10 mouse cellular contexts compared by ENCODE assay signal in the genomic region with DNA sequence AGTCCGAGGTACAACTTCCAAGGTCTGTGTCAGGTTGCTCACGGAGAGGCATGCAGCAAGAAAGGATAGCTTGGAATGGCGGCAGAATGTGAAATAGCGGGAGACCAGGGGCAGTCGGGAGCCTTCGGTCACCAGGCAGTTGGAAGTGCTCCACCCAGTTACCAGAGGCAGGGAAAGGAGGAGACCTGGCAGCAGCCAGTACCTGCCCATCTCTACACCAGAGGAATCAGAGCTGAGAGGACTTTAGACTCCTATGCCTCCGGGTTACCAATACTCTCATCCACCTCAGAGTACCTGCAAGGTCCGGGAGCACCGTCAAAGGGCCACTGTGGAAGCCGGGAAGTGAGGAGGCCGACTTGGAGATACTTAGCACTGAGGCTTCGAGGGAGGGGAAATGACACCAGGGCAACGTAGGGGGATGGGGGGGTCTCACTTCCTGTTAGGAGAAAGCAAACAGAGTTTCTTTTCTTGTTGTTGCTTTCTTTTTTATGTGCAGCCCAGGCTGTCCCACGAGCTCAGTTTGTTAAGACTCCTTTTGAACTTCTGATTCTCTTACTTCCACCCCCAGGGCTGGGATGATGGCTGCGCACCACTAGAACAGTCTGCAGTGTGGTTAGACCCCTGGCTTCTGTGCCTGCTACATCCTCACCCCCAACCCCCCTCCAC. TPM values are rescaled to one million over a fixed set of nuclear protein-coding genes. Genes with fewer than 3 reads are reported as not detected.
DNase-seq lines count a peak whose midpoint lies in the region; ATAC-seq lines count a peak whose summit lies in the region.
"Had no signal": no experiment of that assay in that cellular context is flagged by ENCODE, and none has a peak within 500 bp of the region (broad histone marks: within the 10 kb centered on the region; RNA-seq: fewer than 3 reads in every experiment).

Tlr12 (minus strand) TSS at position 374 of the 666 bp plus-strand sequence.

- peaks cover 10% of the 10 kb centered on the region for H3K4me1 ChIP-seq in heart, embryonic 15.5 days (replicated peaks)
- peaks cover 29% of the 10 kb centered on the region for H3K4me1 ChIP-seq in kidney, embryonic 14.5 days (ENCODE audit: control insufficient read depth, insufficient read depth, low read length)

- intact Hi-C loops in left cerebral cortex, postnatal 36 days (cut with DNase I) = no loop called here

- 0 out of 2 replicates have a peak within 1 kb of the TSS, but pooled peaks have one; percentile 21 for H3K4me2 ChIP-seq in heart, embryonic 15.5 days
- peak within 1 kb of the TSS; percentile 22 for H3K4me2 ChIP-seq in kidney, embryonic 14.5 days (replicated peaks; ENCODE audit: low read depth, low read length)

- no peak within 1 kb of the TSS for H3K4me3 ChIP-seq in heart, embryonic 15.5 days
- no peak within 1 kb of the TSS for H3K4me3 ChIP-seq in kidney, embryonic 14.5 days (ENCODE audit: low read length)

- H3K9me3 ChIP-seq in heart, embryonic 15.5 days (replicated peaks) = no peaks in the 10 kb centered on the region
- no peaks in the 10 kb centered on the region for H3K9me3 ChIP-seq in kidney, embryonic 14.5 days (ENCODE audit: control insufficient read depth, low read length)

- H3K9ac ChIP-seq in heart, embryonic 15.5 days = no peak within 1 kb of the TSS
- H3K9ac ChIP-seq in kidney, embryonic 14.5 days (ENCODE audit: low read depth, low read length) = peak within 1 kb of the TSS; percentile 28; the same call in 1 of the 2 replicates

- no peaks in the 10 kb centered on the region for H3K36me3 ChIP-seq in heart, embryonic 15.5 days
- no peaks in the 10 kb centered on the region for H3K36me3 ChIP-seq in kidney, embryonic 14.5 days (ENCODE audit: control insufficient read depth, insufficient read depth, low read length)

- no peak within 1 kb of the TSS for H3K27ac ChIP-seq in heart, embryonic 15.5 days
- peak within 1 kb of the TSS; percentile 51; the same call in 1 of the 2 replicates for H3K27ac ChIP-seq in kidney, embryonic 14.5 days (ENCODE audit: low read depth, low read length)
- H3K27ac ChIP-seq: macrophage had no signal

- 61% methylated on average over 15 of the region's 15 CpGs for WGBS in heart, embryonic 15.5 days
- 34% methylated on average over 15 of the region's 15 CpGs for WGBS in kidney, embryonic 14.5 days

- no peak for ATAC-seq in heart, embryonic 15.5 days (replicated peaks; ENCODE audit: insufficient number of reproducible peaks, insufficient read depth, low FRiP score, low read depth)
- 0 out of 2 replicates have a peak, but pooled peaks have one; percentile 15 for ATAC-seq in kidney, embryonic 14.5 days (ENCODE audit: low FRiP score, low TSS enrichment)
- peak; percentile 22; the same call in 1 of the 2 replicates for ATAC-seq in megakaryocyte, adult 5-6 weeks (ENCODE audit: poor library complexity, severe bottlenecking)
- no peak for ATAC-seq in monocyte, adult 5-6 weeks (replicated peaks; ENCODE audit: insufficient number of reproducible peaks, low FRiP score, low TSS enrichment, poor library complexity, severe bottlenecking)

- DNase-seq in heart, adult 8-10 months (ENCODE audit: low spot score) = no peak
- peak; percentile 46 to 67 for DNase-seq in CD8-positive naive resting alpha-beta T cell, adult 2 months (ENCODE audit: low read depth in 2 of 2, low spot score in 2 of 2)
- DNase-seq in left cerebral cortex, postnatal 36 days (ENCODE audit: low spot score in 2 of 2) = no peak
- DNase-seq in frontal cortex, postnatal 25 days (ENCODE audit: low spot score in 2 of 2) = no peak

- peaks cover 29% of the 10 kb centered on the region for H3K27me3 ChIP-seq in heart, embryonic 15.5 days
- no peaks in the 10 kb centered on the region for H3K27me3 ChIP-seq in kidney, embryonic 14.5 days (ENCODE audit: control insufficient read depth, insufficient read depth, low read length)

RNA-seq across cellular contexts. Expression of gene Tlr12, which starts in this region (rescaled TPM):
- polyA plus RNA-seq in heart, embryonic 15.5 days (2015; fragmentation: Nextera tagmentation; extraction: Ambion mirVana) = 0.15 and 0.68 TPM in 2 replicates
- under 1 TPM in 2 of 4 experiments, not detected in 2; 0.28 to 0.29 TPM for total RNA-seq in heart, adult 8-10 months (2022)
- 0.91 and 1.1 TPM in 2 replicates for polyA plus RNA-seq in kidney, embryonic 14.5 days (2014; fragmentation: Nextera tagmentation; extraction: Ambion mirVana)
- 0.52 and 1.2 TPM in 2 replicates for total RNA-seq in megakaryocyte, adult 5-6 weeks (2015)
- total RNA-seq in megakaryocyte, adult 5-6 weeks (2017) = 0.55 and 0.85 TPM in 2 replicates
- under 1 TPM; 0.41 to 0.74 TPM for total RNA-seq in left cerebral cortex, postnatal 36 days (2021)
- total RNA-seq in monocyte, adult 5-6 weeks (2017) = 0.48 to 2.4 TPM (median 0.64 TPM) in 3 replicates
- total RNA-seq: gastrocnemius, adult 18-20 months had no signal

Comparison
In these comparisons a context has a peak if more than half of its experiments do, and no peak if none do; other contexts are left out.
1. ATAC-seq: peak in kidney, embryonic 14.5 days (single experiment) and megakaryocyte, adult 5-6 weeks (single experiment); none in heart, embryonic 15.5 days (single experiment) and monocyte, adult 5-6 weeks (single experiment).
2. DNase-seq: peak in CD8-positive naive resting alpha-beta T cell, adult 2 months (2 of 2); none in heart, adult 8-10 months (single experiment), left cerebral cortex, postnatal 36 days (0 of 2) and frontal cortex, postnatal 25 days (0 of 2).